Mouse (Mus musculus) embryonic fibroblast, embryonic 13.5 days (primary cell): Measurements from ENCODE around the gene Etfb.

Experiments used
- CTCF ChIP-seq: IDR thresholded peaks from 2 replicates; pipeline ENCODE4 v1.5.1; 2011; ENCODE audit warnings: mild to moderate bottlenecking, control low read depth, low read length, moderate library complexity, borderline replicate concordance; ENCODE audit not compliant: insufficient read depth
- POLR2A ChIP-seq: IDR thresholded peaks from 2 replicates; pipeline ENCODE4 v1.6.1; 2011; ENCODE audit warnings: low read depth, mild to moderate bottlenecking, control low read depth, low read length, moderate library complexity

DNA sequence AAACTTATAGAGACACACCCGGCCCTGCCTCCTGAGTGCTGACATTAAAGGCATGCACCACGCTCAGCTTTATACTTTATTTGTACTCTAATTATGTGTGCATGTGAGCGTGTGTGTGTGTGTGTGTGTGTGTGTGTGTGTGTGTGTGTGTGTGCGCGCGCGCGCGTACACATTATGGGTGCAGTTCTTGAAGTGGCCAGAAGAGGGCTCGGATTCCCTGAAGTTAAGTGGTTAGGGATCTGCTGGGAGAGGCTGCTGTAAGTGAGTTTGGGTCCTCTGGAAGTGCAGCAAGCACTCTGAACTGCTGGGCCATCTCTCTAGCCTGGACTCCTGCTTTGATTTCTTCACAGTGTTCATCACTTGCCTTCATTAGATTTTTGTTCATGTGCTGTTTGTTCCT, 26.6 kb upstream of the Etfb start:
- no peak for TF ChIP-seq POLR2A
- no peak for TF ChIP-seq CTCF
